Mouse (Mus musculus): ENCODE measurements around the gene Acpp. TPM values are rescaled to one million over a fixed set of nuclear protein-coding genes. Genes with fewer than 3 reads are reported as not detected.

The Acpp gene
- total and polyA plus RNA-seq, 3 experiments: 0.27 to 0.97 (median 0.30) TPM

DNA sequence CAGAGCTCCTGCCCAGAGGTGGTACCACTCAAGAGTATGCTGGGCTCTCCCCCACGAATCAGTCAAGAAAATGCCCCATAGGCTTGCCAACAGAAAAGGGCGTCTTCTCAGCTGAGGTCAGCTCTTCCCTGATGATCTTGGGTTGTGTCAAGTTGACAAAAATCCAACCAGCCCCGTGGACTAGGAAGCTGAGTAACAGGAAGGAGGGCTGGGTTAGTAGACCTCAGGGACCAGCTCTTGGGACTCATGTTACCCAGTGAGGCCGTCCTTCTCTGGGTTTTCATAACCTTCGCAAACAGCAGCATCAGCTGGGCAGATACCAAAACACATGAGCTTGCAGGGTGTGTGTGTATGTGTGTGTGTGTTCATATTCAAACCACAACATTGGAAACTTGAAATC, 55.8 kb downstream of the Acpp start:
- in situ Hi-C loops (cut with MboI; ENCODE audit: low pct_ligation_motif_present, low pct_unique_long_range_greater_than_20kb, low sequenced_read_pairs): no loop called here
- H3K36me3 ChIP-seq (replicated peaks in 1 of 2; ENCODE audit: control insufficient read depth in 1 of 2, insufficient read depth in 1 of 2, low read length in 1 of 2): no peaks in the 10 kb centered on the region

DNA sequence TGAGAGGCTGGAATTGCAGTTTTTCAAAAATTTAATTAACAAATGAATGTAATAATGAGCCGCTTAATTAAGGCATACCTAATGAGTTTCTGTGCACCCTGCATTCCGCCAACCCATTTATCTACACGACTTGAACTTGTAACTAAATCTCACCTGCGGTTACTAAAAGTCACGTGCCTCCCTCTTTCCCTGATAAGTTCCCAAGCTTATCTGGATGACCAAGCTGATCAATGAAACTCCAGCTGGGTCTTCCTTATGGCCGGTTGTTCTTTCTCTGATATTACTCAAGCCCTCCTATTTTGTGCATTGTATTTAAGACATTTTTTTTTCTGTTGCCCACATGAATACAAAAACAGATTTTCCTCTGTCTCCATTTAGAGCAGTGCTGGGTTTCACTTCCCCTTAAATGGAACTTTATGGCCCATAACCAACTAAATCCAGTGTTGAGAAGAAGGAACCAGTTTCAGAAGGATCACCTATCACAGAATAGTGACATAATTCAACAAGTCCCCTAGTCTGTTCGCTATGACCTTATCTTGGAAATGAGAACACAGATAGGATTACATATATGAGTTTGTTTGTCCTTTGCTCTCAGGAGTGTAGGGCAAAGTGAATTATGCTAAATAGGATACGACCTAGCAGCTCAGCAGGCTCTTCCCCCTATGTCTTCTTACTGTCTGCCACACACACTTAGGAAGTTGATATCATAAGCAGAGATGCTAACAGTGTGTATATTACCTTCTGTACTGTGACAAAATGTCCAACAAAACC, 56.6 kb downstream of the Acpp start:
- H3K4me3 ChIP-seq (replicated peaks in 1 of 3; ENCODE audit: low read depth in 2 of 3, low read length in 2 of 3, poor library complexity in 1 of 3): no peak overlapping the region
- H3K4me1 ChIP-seq (ENCODE audit: control insufficient read depth in 1 of 2, insufficient read depth in 2 of 2): peaks cover 9 to 25% of the 10 kb centered on the region in 2 experiments; a peak in 2 of 4 replicates
- dilution Hi-C loops (cut with MboI; ENCODE audit: extremely low pct_ligation_motif_present, extremely low pct_unique_long_range_greater_than_20kb, low sequenced_read_pairs) (no loop called here), in situ Hi-C loops (cut with MboI; ENCODE audit: low pct_ligation_motif_present, low pct_unique_long_range_greater_than_20kb, low sequenced_read_pairs) (no loop called here)
- H3K27ac ChIP-seq (ENCODE audit: insufficient read depth, low read depth): no peak overlapping the region
- H3K9ac ChIP-seq (ENCODE audit: insufficient read depth, low read depth): no peak overlapping the region
- no peaks in the 10 kb centered on the region for H3K27me3 ChIP-seq (replicated peaks)
- H3K9me3 ChIP-seq (replicated peaks; ENCODE audit: low read length): no peaks in the 10 kb centered on the region
- H3K36me3 ChIP-seq (replicated peaks in 1 of 2; ENCODE audit: control insufficient read depth in 1 of 2, insufficient read depth in 1 of 2, low read length in 1 of 2): no peaks in the 10 kb centered on the region
- H3K79me2 ChIP-seq (replicated peaks; ENCODE audit: control insufficient read depth, extremely low read depth, insufficient read depth, poor library complexity, severe bottlenecking): no peaks in the 10 kb centered on the region
- DNase-seq (ENCODE audit: extremely low read depth): peak; percentile 69
- 0 out of 2 replicates have a peak, but pooled peaks have one; percentile 22 for TF ChIP-seq MEF2A (IDR thresholded peaks at IDR 0.05; ENCODE audit: borderline replicate concordance, low read depth, low read length)
- TF ChIP-seq MAZ (IDR thresholded peaks at IDR 0.05; ENCODE audit: low read depth, low read length): no peak
- no peak for TF ChIP-seq SMC3 (IDR thresholded peaks at IDR 0.05; ENCODE audit: low read depth, low read length)
- TF ChIP-seq SIN3A (IDR thresholded peaks at IDR 0.05; ENCODE audit: low read length): no peak
- no peak for TF ChIP-seq TBP (conservative IDR thresholded peaks at IDR 0.05; ENCODE audit: low read depth, low read length)
- TF ChIP-seq NRF1 (IDR thresholded peaks at IDR 0.05; ENCODE audit: low read depth, low read length): no peak
- TF ChIP-seq RAD21 (IDR thresholded peaks at IDR 0.05; ENCODE audit: low read depth, low read length): no peak
- TF ChIP-seq E2F4 (IDR thresholded peaks at IDR 0.05; ENCODE audit: insufficient replicate concordance, low read depth, low read length): no peak
- TF ChIP-seq JUND (conservative IDR thresholded peaks at IDR 0.05; ENCODE audit: low read depth, low read length): no peak
- peak; percentile 80 for TF ChIP-seq IRF4 (IDR thresholded peaks at IDR 0.05; ENCODE audit: low read depth, low read length)
- no peak for TF ChIP-seq CHD1 (IDR thresholded peaks at IDR 0.05; ENCODE audit: low read depth, low read length)
- TF ChIP-seq ZNF384 (IDR thresholded peaks at IDR 0.05; ENCODE audit: low read depth, low read length): peak; percentile 82
- no peak for TF ChIP-seq GABPA (IDR thresholded peaks at IDR 0.05; ENCODE audit: insufficient replicate concordance, low read depth, low read length)
- no peak for TF ChIP-seq POLR2A (IDR thresholded peaks at IDR 0.05; ENCODE audit: low read depth, low read length)
- TF ChIP-seq ETS1 (conservative IDR thresholded peaks at IDR 0.05; ENCODE audit: low read depth, low read length): 0 out of 2 replicates have a peak, but pooled peaks have one; percentile 22
- peak; percentile 14; the same call in 1 of the 2 replicates for TF ChIP-seq USF1 (IDR thresholded peaks at IDR 0.05; ENCODE audit: low read depth, low read length)
- TF ChIP-seq MAX (IDR thresholded peaks at IDR 0.05; ENCODE audit: low read length): no peak
- TF ChIP-seq ZKSCAN1 (IDR thresholded peaks at IDR 0.05; ENCODE audit: borderline replicate concordance, low read depth, low read length): no peak
- peak; percentile 90 for TF ChIP-seq BHLHE40 (IDR thresholded peaks at IDR 0.05; ENCODE audit: low read depth, low read length)
- no peak for TF ChIP-seq ZC3H11A (IDR thresholded peaks at IDR 0.05; ENCODE audit: low read depth, low read length)
- TF ChIP-seq KAT2A (IDR thresholded peaks at IDR 0.05; ENCODE audit: insufficient replicate concordance, low read length): no peak
- TF ChIP-seq ZMIZ1 (IDR thresholded peaks at IDR 0.05; ENCODE audit: low read depth, low read length): no peak
- TF ChIP-seq NELFE (IDR thresholded peaks at IDR 0.05; ENCODE audit: low read depth, low read length): no peak
- peak; percentile 32 for TF ChIP-seq USF2 (conservative IDR thresholded peaks at IDR 0.05; ENCODE audit: low read depth, low read length)
- TF ChIP-seq EP300 (IDR thresholded peaks at IDR 0.05; ENCODE audit: low read length): peak; percentile 74
- no peak for TF ChIP-seq PAX5 (IDR thresholded peaks at IDR 0.05; ENCODE audit: low read length)
- TF ChIP-seq UBTF (IDR thresholded peaks at IDR 0.05; ENCODE audit: low read depth, low read length): no peak
- TF ChIP-seq JUN (IDR thresholded peaks at IDR 0.05; ENCODE audit: insufficient read depth, low read depth, low read length): no peak
- peak overlapping the region; percentile 47; the same call in 1 of the 2 replicates for H3K4me2 ChIP-seq (ENCODE audit: insufficient read depth, low read depth, poor library complexity, severe bottlenecking)

More for the DNA sequence above, 55.8 kb downstream of the Acpp start:
- no peaks in the 10 kb centered on the region for H3K9me3 ChIP-seq (replicated peaks; ENCODE audit: low read length)
- H3K4me3 ChIP-seq (replicated peaks in 1 of 3; ENCODE audit: low read depth in 2 of 3, low read length in 2 of 3, poor library complexity in 1 of 3): no peak overlapping the region
- H3K9ac ChIP-seq (ENCODE audit: insufficient read depth, low read depth): no peak overlapping the region
- no peak overlapping the region for H3K4me2 ChIP-seq (ENCODE audit: insufficient read depth, low read depth, poor library complexity, severe bottlenecking)
- H3K79me2 ChIP-seq (replicated peaks; ENCODE audit: control insufficient read depth, extremely low read depth, insufficient read depth, poor library complexity, severe bottlenecking): no peaks in the 10 kb centered on the region
- H3K4me1 ChIP-seq (ENCODE audit: control insufficient read depth in 1 of 2, insufficient read depth in 2 of 2): peaks cover 9 to 28% of the 10 kb centered on the region in 2 experiments; a peak in 2 of 4 replicates
- H3K27ac ChIP-seq (ENCODE audit: insufficient read depth, low read depth): no peak overlapping the region
- no peaks in the 10 kb centered on the region for H3K27me3 ChIP-seq (replicated peaks)
- no peak for TF ChIP-seq RAD21 (IDR thresholded peaks at IDR 0.05; ENCODE audit: low read depth, low read length)
- TF ChIP-seq CHD2 (IDR thresholded peaks at IDR 0.05; ENCODE audit: low read length): no peak
- TF ChIP-seq JUND (conservative IDR thresholded peaks at IDR 0.05; ENCODE audit: low read depth, low read length): no peak
- no peak for TF ChIP-seq SMC3 (IDR thresholded peaks at IDR 0.05; ENCODE audit: low read depth, low read length)
- TF ChIP-seq HCFC1 (IDR thresholded peaks at IDR 0.05; ENCODE audit: low read depth, low read length): no peak
- no peak for TF ChIP-seq USF1 (IDR thresholded peaks at IDR 0.05; ENCODE audit: low read depth, low read length)
- dilution Hi-C loops (cut with MboI; ENCODE audit: extremely low pct_ligation_motif_present, extremely low pct_unique_long_range_greater_than_20kb, low sequenced_read_pairs): no loop called here
- no peak for DNase-seq (ENCODE audit: extremely low read depth)

All from CH12.LX (cell line).